Mouse (Mus musculus) ovary, adult 18-20 months (tissue): Measurements from ENCODE around the gene Pip4k2b.

Experiments used
- DNase-seq: peaks from one replicate; pipeline ENCODE4 v3.0.0; 2022; ENCODE audit warnings: low spot score, mixed read lengths

The Pip4k2b gene

GRCm38 (mm10) chr11:97666221-97666620, 78.3 kb downstream of the Pip4k2b start:
- DNase-seq, result no peak

GRCm38 (mm10) chr11:97665431-97665830, 79.1 kb downstream of the Pip4k2b start:
- DNase-seq, result no peak
